Comparison of ENCODE assay signal across 8 mouse cellular contexts in the genomic region with DNA sequence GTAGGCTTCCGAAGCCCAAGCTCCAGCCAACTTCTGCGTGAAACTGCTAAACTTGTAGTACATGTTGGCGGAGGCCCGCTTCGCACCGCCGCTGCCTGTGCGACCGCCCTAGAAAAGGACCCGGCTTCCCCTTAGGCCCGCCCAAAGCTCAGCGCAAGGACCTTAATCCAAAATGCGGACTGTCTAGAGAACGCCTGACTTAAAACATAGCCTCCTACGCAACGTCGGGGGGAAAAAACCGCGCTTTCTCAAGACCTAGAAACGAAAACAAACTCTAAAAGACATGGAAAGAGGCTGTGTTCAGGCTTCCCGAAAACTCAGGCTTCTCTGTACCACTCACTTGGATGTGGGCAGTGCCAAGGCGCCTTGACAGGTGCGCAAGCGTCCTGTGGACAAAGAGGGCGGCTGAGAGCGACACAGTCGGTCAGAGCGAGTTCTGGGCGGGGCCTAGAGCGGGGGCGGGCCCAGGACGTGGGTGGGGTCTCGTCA. TPM values are rescaled to one million over a fixed set of nuclear protein-coding genes. Genes with fewer than 3 reads are reported as not detected.
DNase-seq lines count a peak whose midpoint lies in the region; ATAC-seq and TF ChIP-seq lines count a peak whose summit lies in the region.

No protein-coding gene starts in this region.

- H3K27me3 ChIP-seq in hindbrain, postnatal 0 days (ENCODE audit: insufficient read depth, low read length), result no peaks in the 10 kb centered on the region

- peak overlapping the region; percentile 89 for H3K9ac ChIP-seq in hindbrain, postnatal 0 days (replicated peaks; ENCODE audit: low read length)

- peak; percentile 89 for DNase-seq in ZHBTc4 (ENCODE audit: low read depth, low spot score)
- DNase-seq in gastrocnemius, adult 2 months, result peak; percentile 94
- DNase-seq in hindbrain, postnatal 0 days (ENCODE audit: low spot score), result peak; percentile 96
- peak; percentile 88 for DNase-seq in left cerebral cortex, adult 2 months (ENCODE audit: extremely low spot score in 1 of 2, low spot score in 2 of 2)
- DNase-seq in right cerebral cortex, adult 2 months (ENCODE audit: low spot score in 2 of 2), result peak; percentile 91
- peak; percentile 90 for DNase-seq in urinary bladder, postnatal 14 days (ENCODE audit: low spot score)

- H3K4me3 ChIP-seq in gastrocnemius, adult 2 months, result peak overlapping the region; percentile 80
- peak overlapping the region; percentile 90 for H3K4me3 ChIP-seq in hindbrain, postnatal 0 days (ENCODE audit: low read length)
- peak overlapping the region; percentile 93 for H3K4me3 ChIP-seq in left cerebral cortex, adult 2 months

- peak overlapping the region; percentile 86 for H3K4me2 ChIP-seq in hindbrain, postnatal 0 days (ENCODE audit: low read depth, low read length)

- TF ChIP-seq CTCF in gastrocnemius, adult 2 months (IDR thresholded peaks at IDR 0.05), result 0 out of 2 replicates have a peak, but pooled peaks have one; percentile 16
- TF ChIP-seq CTCF in hindbrain, postnatal 0 days (IDR thresholded peaks at IDR 0.05; ENCODE audit: low read depth), result peak; percentile 31; the same call in 1 of the 2 replicates
- TF ChIP-seq CTCF in left cerebral cortex, adult 2 months (IDR thresholded peaks at IDR 0.05), result no peak; the same call in 1 of the 2 replicates

- WGBS in hindbrain, postnatal 0 days, result under 1% methylated on average over 33 of the region's 33 CpGs

- ATAC-seq in common myeloid progenitor, adult 5-6 weeks (replicated peaks; ENCODE audit: low read depth, poor library complexity, severe bottlenecking), result peak; percentile 94
- ATAC-seq in hindbrain, postnatal 0 days, result peak; percentile 99
- ATAC-seq in megakaryocyte, adult 5-6 weeks (ENCODE audit: poor library complexity, severe bottlenecking), result peak; percentile 91

- H3K27ac ChIP-seq in gastrocnemius, adult 2 months, result peak overlapping the region; percentile 97
- peak overlapping the region; percentile 80 for H3K27ac ChIP-seq in hindbrain, postnatal 0 days
- peak overlapping the region; percentile 98 for H3K27ac ChIP-seq in left cerebral cortex, adult 2 months

- no peaks in the 10 kb centered on the region for H3K9me3 ChIP-seq in hindbrain, postnatal 0 days (ENCODE audit: low read length)

- intact Hi-C loops in gastrocnemius, adult 2 months (cut with DNase I), result loop anchor here (1.0 to 5.0 kb wide), 2 partner anchors 162 to 242 kb away; a partner anchor contains a TSS
- intact Hi-C loops in left cerebral cortex, adult 2 months (cut with DNase I), result loop anchor here (2.0 to 10.0 kb wide), 3 partner anchors 117 to 341 kb away; a partner anchor contains a TSS

- no peaks in the 10 kb centered on the region for H3K36me3 ChIP-seq in hindbrain, postnatal 0 days (ENCODE audit: insufficient read depth, low read length)

- peaks cover 15% of the 10 kb centered on the region; the same call in 1 of the 2 replicates for H3K4me1 ChIP-seq in hindbrain, postnatal 0 days (ENCODE audit: insufficient read depth, low read length)

RNA-seq across cellular contexts. Expression of a gene that starts 2.9 kb away (rescaled TPM):
- total RNA-seq in common myeloid progenitor, adult 5-6 weeks (2017), result 201 and 267 TPM in 2 replicates
- 100 to 1,000 TPM; 151 to 172 TPM for total RNA-seq in gastrocnemius, adult 2 months (2021)
- 355 and 356 TPM in 2 replicates for total RNA-seq in hindbrain, postnatal 0 days (2014; rRNA removed)
- polyA plus RNA-seq in hindbrain, postnatal 0 days (2015; fragmentation: Nextera tagmentation; extraction: Ambion mirVana), result 235 and 242 TPM in 2 replicates
- total RNA-seq in left cerebral cortex, adult 2 months (2021), result 100 to 1,000 TPM; 165 to 169 TPM
- 266 and 313 TPM in 2 replicates for total RNA-seq in megakaryocyte, adult 5-6 weeks (2015)
- 182 and 228 TPM in 2 replicates for total RNA-seq in megakaryocyte, adult 5-6 weeks (2017)

Comparison
In these comparisons a context has a peak if more than half of its experiments do, and no peak if none do; other contexts are left out.
1. Peak in every context shown above with its lines: DNase-seq, ATAC-seq, H3K4me3 ChIP-seq and H3K27ac ChIP-seq.